Mouse (Mus musculus): ENCODE measurements around the gene Chchd4. TPM values are rescaled to one million over a fixed set of nuclear protein-coding genes. Genes with fewer than 3 reads are reported as not detected.

Chchd4 gene
- polyA plus RNA-seq, 1 experiment from 2014 or later = 33.4 TPM

- Histone ChIP-seq H3K9ac (ENCODE audit: low read depth, low read length) (no peak overlapping the region), H3K4me2 (no peak overlapping the region), H3K27me3 (ENCODE audit: control insufficient read depth, insufficient read depth, low read length) (no peaks in the 10 kb centered on the region), H3K36me3 (ENCODE audit: control insufficient read depth, insufficient read depth, low read length) (peaks cover 24% of the 10 kb centered on the region), H3K9me3 (replicated peaks; ENCODE audit: control insufficient read depth, low read length) (no peaks in the 10 kb centered on the region), H3K4me3 (ENCODE audit: low read depth, low read length) (no peak overlapping the region), H3K27ac (ENCODE audit: low read depth, low read length) (no peak overlapping the region), H3K4me1 (ENCODE audit: control insufficient read depth, insufficient read depth, low read length) (peaks cover 5% of the 10 kb centered on the region; the same call in 1 of the 2 replicates)
- 80% methylated on average over 1 of the region's 1 CpGs for WGBS (ENCODE audit: insufficient replicate concordance)
- no peak for ATAC-seq (replicated peaks; ENCODE audit: insufficient number of reproducible peaks, low FRiP score, low TSS enrichment)
Measured at GRCm38 (mm10) chr6:91467106-91467505, 6.2 kb downstream of the Chchd4 start.

GRCm38 (mm10) chr6:91465756-91466155, 7.6 kb downstream of the Chchd4 start:
- Histone ChIP-seq H3K4me3 (ENCODE audit: low read depth, low read length) (no peak overlapping the region), H3K36me3 (ENCODE audit: control insufficient read depth, insufficient read depth, low read length) (peaks cover 24% of the 10 kb centered on the region), H3K27ac (ENCODE audit: low read depth, low read length) (no peak overlapping the region), H3K9ac (ENCODE audit: low read depth, low read length) (no peak overlapping the region), H3K4me2 (no peak overlapping the region), H3K9me3 (replicated peaks; ENCODE audit: control insufficient read depth, low read length) (no peaks in the 10 kb centered on the region), H3K27me3 (ENCODE audit: control insufficient read depth, insufficient read depth, low read length) (no peaks in the 10 kb centered on the region), H3K4me1 (ENCODE audit: control insufficient read depth, insufficient read depth, low read length) (no peaks in the 10 kb centered on the region)
- ATAC-seq (replicated peaks; ENCODE audit: insufficient number of reproducible peaks, low FRiP score, low TSS enrichment) = no peak
- 75% methylated on average over 2 of the region's 2 CpGs for WGBS (ENCODE audit: insufficient replicate concordance)

- Histone ChIP-seq H3K4me3 (ENCODE audit: low read depth, low read length) (no peak overlapping the region), H3K4me2 (no peak overlapping the region), H3K4me1 (ENCODE audit: control insufficient read depth, insufficient read depth, low read length) (no peaks in the 10 kb centered on the region), H3K27ac (ENCODE audit: low read depth, low read length) (no peak overlapping the region), H3K9me3 (replicated peaks; ENCODE audit: control insufficient read depth, low read length) (no peaks in the 10 kb centered on the region), H3K36me3 (ENCODE audit: control insufficient read depth, insufficient read depth, low read length) (0 out of 2 replicates have a peak, but pooled peaks cover 7% of the 10 kb centered on the region), H3K27me3 (ENCODE audit: control insufficient read depth, insufficient read depth, low read length) (no peaks in the 10 kb centered on the region), H3K9ac (ENCODE audit: low read depth, low read length) (no peak overlapping the region)
- 75% methylated on average over 1 of the region's 1 CpGs for WGBS (ENCODE audit: insufficient replicate concordance)
- no peak for ATAC-seq (replicated peaks; ENCODE audit: insufficient number of reproducible peaks, low FRiP score, low TSS enrichment)
Measured at GRCm38 (mm10) chr6:91459471-91459870, 13.9 kb downstream of the Chchd4 start.

DNA sequence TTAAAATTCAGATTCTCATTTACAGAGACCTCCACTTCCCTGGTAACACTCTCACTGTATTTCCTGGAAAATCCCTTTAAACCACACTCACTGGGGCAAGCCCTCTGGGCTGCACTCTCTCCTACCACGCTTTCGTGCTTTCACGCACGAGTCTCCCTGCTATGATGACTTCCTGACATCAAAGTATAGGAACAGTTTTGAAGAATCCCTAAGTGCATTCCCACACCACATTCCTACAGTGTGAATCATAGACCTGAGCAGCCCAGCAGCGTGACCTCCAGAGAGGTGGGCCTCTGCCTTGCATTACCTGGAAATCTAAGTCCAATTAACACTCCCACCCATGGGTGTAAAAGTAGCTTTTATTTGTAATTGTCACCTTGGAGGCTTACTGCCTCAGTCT, 18.8 kb downstream of the Chchd4 start:
- H3K27ac ChIP-seq (ENCODE audit: low read depth, low read length) = no peak overlapping the region
- H3K4me3 ChIP-seq (ENCODE audit: low read depth, low read length) = no peak overlapping the region
- no peak for ATAC-seq (replicated peaks; ENCODE audit: insufficient number of reproducible peaks, low FRiP score, low TSS enrichment)
- H3K27me3 ChIP-seq (ENCODE audit: control insufficient read depth, insufficient read depth, low read length) = no peaks in the 10 kb centered on the region; the same call in 1 of the 2 replicates
- H3K4me2 ChIP-seq = no peak overlapping the region
- no peaks in the 10 kb centered on the region for H3K4me1 ChIP-seq (ENCODE audit: control insufficient read depth, insufficient read depth, low read length)
- H3K9me3 ChIP-seq (replicated peaks; ENCODE audit: control insufficient read depth, low read length) = no peaks in the 10 kb centered on the region
- H3K36me3 ChIP-seq (ENCODE audit: control insufficient read depth, insufficient read depth, low read length) = no peaks in the 10 kb centered on the region
- H3K9ac ChIP-seq (ENCODE audit: low read depth, low read length) = no peak overlapping the region
- 24% methylated on average over 5 of the region's 5 CpGs for WGBS (ENCODE audit: insufficient replicate concordance)

DNA sequence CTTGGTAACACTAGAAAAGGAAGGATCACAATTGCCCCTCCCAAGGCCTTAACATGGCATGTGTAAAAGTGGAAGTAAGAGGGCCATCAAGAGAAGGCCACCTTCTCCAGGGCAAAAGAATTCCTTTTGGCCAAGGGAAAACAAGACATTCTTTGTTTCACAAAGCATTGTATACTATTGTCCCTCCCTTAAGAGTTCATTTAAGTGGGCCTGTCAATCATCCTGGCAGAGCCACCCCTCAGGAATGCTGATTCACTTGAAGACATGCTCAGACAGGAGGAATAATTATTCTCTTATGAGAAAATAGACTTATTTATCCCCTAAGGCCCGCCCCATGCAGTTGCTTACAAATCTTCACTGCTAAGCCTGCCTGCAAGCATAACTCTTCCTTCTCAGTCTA, 21.3 kb downstream of the Chchd4 start:
- no peak overlapping the region for H3K4me3 ChIP-seq (ENCODE audit: low read depth, low read length)
- ATAC-seq (replicated peaks; ENCODE audit: insufficient number of reproducible peaks, low FRiP score, low TSS enrichment) = no peak
- no peak overlapping the region for H3K27ac ChIP-seq (ENCODE audit: low read depth, low read length)
- no peaks in the 10 kb centered on the region for H3K4me1 ChIP-seq (ENCODE audit: control insufficient read depth, insufficient read depth, low read length)
- H3K9ac ChIP-seq (ENCODE audit: low read depth, low read length) = no peak overlapping the region
- no peaks in the 10 kb centered on the region for H3K36me3 ChIP-seq (ENCODE audit: control insufficient read depth, insufficient read depth, low read length)
- H3K27me3 ChIP-seq (ENCODE audit: control insufficient read depth, insufficient read depth, low read length) = no peaks in the 10 kb centered on the region; the same call in 1 of the 2 replicates
- WGBS (ENCODE audit: insufficient replicate concordance) = 50% methylated on average over 1 of the region's 1 CpGs
- H3K4me2 ChIP-seq = no peak overlapping the region
- no peaks in the 10 kb centered on the region for H3K9me3 ChIP-seq (replicated peaks; ENCODE audit: control insufficient read depth, low read length)

DNA sequence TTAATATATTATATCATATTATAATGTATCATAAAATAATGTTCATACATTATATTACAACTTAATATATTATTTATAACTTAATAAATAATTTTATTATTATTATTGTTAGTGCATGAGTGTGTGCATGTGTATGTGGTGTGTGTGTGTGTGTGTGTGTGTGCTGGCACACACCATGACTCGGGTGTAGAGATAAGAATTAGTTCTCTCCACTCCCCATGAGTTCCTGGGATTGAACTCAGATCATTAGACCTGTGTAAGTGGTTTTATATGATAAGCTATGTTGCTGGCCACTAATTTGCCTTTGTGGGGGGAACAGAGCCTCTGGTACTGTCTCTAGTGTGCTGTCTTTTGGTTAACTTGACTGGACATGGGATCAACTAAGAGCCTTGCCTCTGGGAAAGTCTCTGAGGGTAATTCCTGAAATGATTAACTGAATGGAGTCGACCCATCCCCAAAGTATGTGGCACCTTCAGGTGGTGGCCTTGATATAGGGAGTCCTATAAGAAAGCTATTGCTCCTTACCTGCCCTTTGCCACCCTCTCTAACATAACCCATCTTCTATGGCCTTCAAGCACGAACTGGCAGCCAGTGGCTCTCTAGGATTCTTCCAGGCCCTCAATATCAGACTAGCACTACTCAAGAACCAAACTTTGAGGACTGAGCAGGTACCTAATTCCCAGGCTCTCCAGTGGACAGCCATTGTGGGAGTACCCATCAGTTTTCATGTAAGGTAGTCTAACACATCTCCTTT, 23.7 kb downstream of the Chchd4 start:
- 46% methylated on average over 3 of the region's 3 CpGs for WGBS (ENCODE audit: insufficient replicate concordance)
- Histone ChIP-seq H3K4me2 (no peak overlapping the region), H3K9me3 (replicated peaks; ENCODE audit: control insufficient read depth, low read length) (no peaks in the 10 kb centered on the region), H3K27me3 (ENCODE audit: control insufficient read depth, insufficient read depth, low read length) (no peaks in the 10 kb centered on the region; the same call in 1 of the 2 replicates), H3K36me3 (ENCODE audit: control insufficient read depth, insufficient read depth, low read length) (no peaks in the 10 kb centered on the region), H3K4me3 (ENCODE audit: low read depth, low read length) (no peak overlapping the region), H3K27ac (ENCODE audit: low read depth, low read length) (no peak overlapping the region), H3K9ac (ENCODE audit: low read depth, low read length) (no peak overlapping the region), H3K4me1 (ENCODE audit: control insufficient read depth, insufficient read depth, low read length) (no peaks in the 10 kb centered on the region)
- no peak for ATAC-seq (replicated peaks; ENCODE audit: insufficient number of reproducible peaks, low FRiP score, low TSS enrichment)

- ATAC-seq (replicated peaks; ENCODE audit: insufficient number of reproducible peaks, low FRiP score, low TSS enrichment) = no peak
- no peaks in the 10 kb centered on the region; the same call in 1 of the 2 replicates for H3K27me3 ChIP-seq (ENCODE audit: control insufficient read depth, insufficient read depth, low read length)
- H3K4me2 ChIP-seq = no peak overlapping the region
- no peak overlapping the region for H3K4me3 ChIP-seq (ENCODE audit: low read depth, low read length)
- no peak overlapping the region for H3K9ac ChIP-seq (ENCODE audit: low read depth, low read length)
- H3K4me1 ChIP-seq (ENCODE audit: control insufficient read depth, insufficient read depth, low read length) = peaks cover 5% of the 10 kb centered on the region
- H3K36me3 ChIP-seq (ENCODE audit: control insufficient read depth, insufficient read depth, low read length) = no peaks in the 10 kb centered on the region
- H3K9me3 ChIP-seq (replicated peaks; ENCODE audit: control insufficient read depth, low read length) = no peaks in the 10 kb centered on the region
- no peak overlapping the region for H3K27ac ChIP-seq (ENCODE audit: low read depth, low read length)
- 67% methylated on average over 3 of the region's 3 CpGs for WGBS (ENCODE audit: insufficient replicate concordance)
Measured at GRCm38 (mm10) chr6:91445316-91445715, 28.0 kb downstream of the Chchd4 start.

DNA sequence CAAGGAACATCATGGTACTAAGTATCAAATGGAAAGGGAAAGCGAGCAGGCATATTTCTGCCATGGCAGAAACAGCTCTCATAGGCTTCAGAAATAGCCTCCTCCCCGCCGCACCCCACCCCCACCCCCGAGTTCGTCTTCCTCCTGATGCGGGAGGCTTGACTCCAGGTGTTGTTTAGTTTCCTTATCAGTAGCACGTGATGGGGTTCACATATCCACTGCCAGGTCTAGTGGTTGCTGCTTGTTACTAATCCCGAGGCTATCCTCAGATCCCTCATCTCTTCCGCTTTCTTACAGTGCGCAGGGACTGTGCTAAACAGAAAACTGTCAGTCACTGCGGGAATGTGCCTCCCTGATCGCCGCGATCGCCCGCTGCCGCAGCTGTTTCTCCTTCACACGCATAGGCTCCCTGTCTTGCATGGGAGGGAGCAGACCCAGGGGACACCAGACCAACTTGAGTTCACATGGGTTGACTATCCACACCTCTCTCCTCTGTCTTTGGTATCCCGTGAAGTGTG, 32.1 kb downstream of the Chchd4 start:
- Histone ChIP-seq H3K4me2 (peak overlapping the region; percentile 97), H3K4me1 (ENCODE audit: control insufficient read depth, insufficient read depth, low read length) (peaks cover 5% of the 10 kb centered on the region), H3K4me3 (ENCODE audit: low read depth, low read length) (peak overlapping the region; percentile 74), H3K9ac (ENCODE audit: low read depth, low read length) (peak overlapping the region; percentile 82), H3K27me3 (ENCODE audit: control insufficient read depth, insufficient read depth, low read length) (peaks cover 7% of the 10 kb centered on the region), H3K27ac (ENCODE audit: low read depth, low read length) (peak overlapping the region; percentile 50; the same call in 1 of the 2 replicates), H3K9me3 (replicated peaks; ENCODE audit: control insufficient read depth, low read length) (no peaks in the 10 kb centered on the region), H3K36me3 (ENCODE audit: control insufficient read depth, insufficient read depth, low read length) (no peaks in the 10 kb centered on the region)
- ATAC-seq (replicated peaks; ENCODE audit: insufficient number of reproducible peaks, low FRiP score, low TSS enrichment) = 0 out of 2 replicates have a peak, but pooled peaks have one; percentile 20
- 2% methylated on average over 19 of the region's 19 CpGs for WGBS (ENCODE audit: insufficient replicate concordance)

Measured in heart, embryonic 11.5 days (tissue).